Mouse (Mus musculus): ENCODE measurements around the gene Tmem52. TPM values are rescaled to one million over a fixed set of nuclear protein-coding genes. Genes with fewer than 3 reads are reported as not detected.
"Not testable (repeated sequence)": the region's sequence is repeated elsewhere in the genome, so short reads cannot be mapped to it uniquely, and the experiment has no call there.

The Tmem52 gene
- 15.9 and 16.2 TPM in 2 replicates for polyA plus RNA-seq (2015; fragmentation: Nextera tagmentation; extraction: Ambion mirVana)

GRCm38 (mm10) chr4:155468952-155469351 is at the start of gene Tmem52:
TSS of gene Tmem52 (plus strand) at chr4:155469114.
- no peaks in the 10 kb centered on the region for H3K9me3 ChIP-seq (ENCODE audit: control insufficient read depth)
- H3K9ac ChIP-seq (ENCODE audit: low read depth, low read length) = peak within 1 kb of the TSS; percentile 46; the same call in 1 of the 2 replicates
- no peaks in the 10 kb centered on the region for H3K27me3 ChIP-seq (replicated peaks; ENCODE audit: control insufficient read depth, insufficient read depth, low read length)
- TF ChIP-seq CTCF (IDR thresholded peaks at IDR 0.05; ENCODE audit: low read depth) = no peak
- no peak within 1 kb of the TSS for H3K27ac ChIP-seq (ENCODE audit: low read depth, low read length)
- 8% methylated on average over 21 of the region's 21 CpGs for WGBS
- H3K36me3 ChIP-seq (ENCODE audit: control insufficient read depth, insufficient read depth) = no peaks in the 10 kb centered on the region
- no peaks in the 10 kb centered on the region for H3K4me1 ChIP-seq (replicated peaks; ENCODE audit: control insufficient read depth, insufficient read depth, low read length)
- peak within 1 kb of the TSS; percentile 38 for H3K4me3 ChIP-seq (ENCODE audit: low read depth, low read length)
- peak within 1 kb of the TSS; percentile 83 for H3K4me2 ChIP-seq (replicated peaks; ENCODE audit: low read depth)
- peak; percentile 72 for ATAC-seq

- no peak for ATAC-seq
- Histone ChIP-seq H3K36me3 (ENCODE audit: control insufficient read depth, insufficient read depth) (no peaks in the 10 kb centered on the region), H3K4me3 (ENCODE audit: low read depth, low read length) (no peak overlapping the region), H3K4me2 (replicated peaks; ENCODE audit: low read depth) (no peak overlapping the region), H3K27me3 (replicated peaks; ENCODE audit: control insufficient read depth, insufficient read depth, low read length) (no peaks in the 10 kb centered on the region), H3K9ac (ENCODE audit: low read depth, low read length) (no peak overlapping the region), H3K4me1 (replicated peaks; ENCODE audit: control insufficient read depth, insufficient read depth, low read length) (no peaks in the 10 kb centered on the region), H3K27ac (ENCODE audit: low read depth, low read length) (no peak overlapping the region), H3K9me3 (ENCODE audit: control insufficient read depth) (no peaks in the 10 kb centered on the region)
- 90% methylated on average over 3 of the region's 3 CpGs for WGBS
- TF ChIP-seq CTCF (IDR thresholded peaks at IDR 0.05; ENCODE audit: low read depth) = no peak
Measured at GRCm38 (mm10) chr4:155420137-155420536, 48.8 kb upstream of the Tmem52 start.

GRCm38 (mm10) chr4:155421412-155422370 is 47.2 kb upstream of the Tmem52 start:
- not testable (repeated sequence) for H3K27me3 ChIP-seq (replicated peaks; ENCODE audit: control insufficient read depth, insufficient read depth, low read length); H3K4me1 ChIP-seq (replicated peaks; ENCODE audit: control insufficient read depth, insufficient read depth, low read length); H3K4me3 ChIP-seq (ENCODE audit: low read depth, low read length); H3K9me3 ChIP-seq (ENCODE audit: control insufficient read depth); H3K36me3 ChIP-seq (ENCODE audit: control insufficient read depth, insufficient read depth); H3K27ac ChIP-seq (ENCODE audit: low read depth, low read length); H3K9ac ChIP-seq (ENCODE audit: low read depth, low read length)
- 0 out of 2 replicates have a peak overlapping the region, but pooled peaks have one; percentile 4 for H3K4me2 ChIP-seq (replicated peaks; ENCODE audit: low read depth)
- ATAC-seq = peak; percentile 66
- WGBS = 65% methylated on average over 20 of the region's 30 CpGs

GRCm38 (mm10) chr4:155423988-155424387 is 44.9 kb upstream of the Tmem52 start:
- Histone ChIP-seq H3K36me3 (ENCODE audit: control insufficient read depth, insufficient read depth) (no peaks in the 10 kb centered on the region), H3K27ac (ENCODE audit: low read depth, low read length) (no peak overlapping the region)
- TF ChIP-seq CTCF (IDR thresholded peaks at IDR 0.05; ENCODE audit: low read depth) = no peak

GRCm38 (mm10) chr4:155426272-155426671 is 42.6 kb upstream of the Tmem52 start:
- H3K36me3 ChIP-seq (ENCODE audit: control insufficient read depth, insufficient read depth) = no peaks in the 10 kb centered on the region
- no peak overlapping the region for H3K4me2 ChIP-seq (replicated peaks; ENCODE audit: low read depth)
- no peaks in the 10 kb centered on the region for H3K4me1 ChIP-seq (replicated peaks; ENCODE audit: control insufficient read depth, insufficient read depth, low read length)
- no peak overlapping the region for H3K9ac ChIP-seq (ENCODE audit: low read depth, low read length)
- no peak for ATAC-seq
- no peaks in the 10 kb centered on the region for H3K27me3 ChIP-seq (replicated peaks; ENCODE audit: control insufficient read depth, insufficient read depth, low read length)
- no peaks in the 10 kb centered on the region for H3K9me3 ChIP-seq (ENCODE audit: control insufficient read depth)
- WGBS = 75% methylated on average over 6 of the region's 6 CpGs
- TF ChIP-seq CTCF (IDR thresholded peaks at IDR 0.05; ENCODE audit: low read depth) = no peak
- H3K4me3 ChIP-seq (ENCODE audit: low read depth, low read length) = no peak overlapping the region
- no peak overlapping the region for H3K27ac ChIP-seq (ENCODE audit: low read depth, low read length)

More at GRCm38 (mm10) chr4:155423988-155424387, 44.9 kb upstream of the Tmem52 start:
- 73% methylated on average over 5 of the region's 5 CpGs for WGBS
- H3K27me3 ChIP-seq (replicated peaks; ENCODE audit: control insufficient read depth, insufficient read depth, low read length) = no peaks in the 10 kb centered on the region
- no peak overlapping the region for H3K4me3 ChIP-seq (ENCODE audit: low read depth, low read length)
- ATAC-seq = no peak
- no peak overlapping the region for H3K9ac ChIP-seq (ENCODE audit: low read depth, low read length)
- no peaks in the 10 kb centered on the region for H3K9me3 ChIP-seq (ENCODE audit: control insufficient read depth)
- no peaks in the 10 kb centered on the region for H3K4me1 ChIP-seq (replicated peaks; ENCODE audit: control insufficient read depth, insufficient read depth, low read length)
- H3K4me2 ChIP-seq (replicated peaks; ENCODE audit: low read depth) = no peak overlapping the region

GRCm38 (mm10) chr4:155428442-155428841 is 40.5 kb upstream of the Tmem52 start:
- no peaks in the 10 kb centered on the region for H3K9me3 ChIP-seq (ENCODE audit: control insufficient read depth)
- H3K36me3 ChIP-seq (ENCODE audit: control insufficient read depth, insufficient read depth) = no peaks in the 10 kb centered on the region
- no peaks in the 10 kb centered on the region for H3K27me3 ChIP-seq (replicated peaks; ENCODE audit: control insufficient read depth, insufficient read depth, low read length)
- no peak overlapping the region for H3K4me3 ChIP-seq (ENCODE audit: low read depth, low read length)
- no peak overlapping the region for H3K9ac ChIP-seq (ENCODE audit: low read depth, low read length)
- no peak overlapping the region for H3K4me2 ChIP-seq (replicated peaks; ENCODE audit: low read depth)
- H3K27ac ChIP-seq (ENCODE audit: low read depth, low read length) = no peak overlapping the region
- ATAC-seq = no peak
- H3K4me1 ChIP-seq (replicated peaks; ENCODE audit: control insufficient read depth, insufficient read depth, low read length) = no peaks in the 10 kb centered on the region
- TF ChIP-seq CTCF (IDR thresholded peaks at IDR 0.05; ENCODE audit: low read depth) = no peak

Measured in intestine, postnatal 0 days (tissue).